Mouse (Mus musculus): ENCODE results near the gene Usp2. TPM values are rescaled to one million over a fixed set of nuclear protein-coding genes. Genes with fewer than 3 reads are reported as not detected.

Gene Usp2
- total RNA-seq, 2 experiments from 2014 or later = 96.7 to 121 TPM

DNA sequence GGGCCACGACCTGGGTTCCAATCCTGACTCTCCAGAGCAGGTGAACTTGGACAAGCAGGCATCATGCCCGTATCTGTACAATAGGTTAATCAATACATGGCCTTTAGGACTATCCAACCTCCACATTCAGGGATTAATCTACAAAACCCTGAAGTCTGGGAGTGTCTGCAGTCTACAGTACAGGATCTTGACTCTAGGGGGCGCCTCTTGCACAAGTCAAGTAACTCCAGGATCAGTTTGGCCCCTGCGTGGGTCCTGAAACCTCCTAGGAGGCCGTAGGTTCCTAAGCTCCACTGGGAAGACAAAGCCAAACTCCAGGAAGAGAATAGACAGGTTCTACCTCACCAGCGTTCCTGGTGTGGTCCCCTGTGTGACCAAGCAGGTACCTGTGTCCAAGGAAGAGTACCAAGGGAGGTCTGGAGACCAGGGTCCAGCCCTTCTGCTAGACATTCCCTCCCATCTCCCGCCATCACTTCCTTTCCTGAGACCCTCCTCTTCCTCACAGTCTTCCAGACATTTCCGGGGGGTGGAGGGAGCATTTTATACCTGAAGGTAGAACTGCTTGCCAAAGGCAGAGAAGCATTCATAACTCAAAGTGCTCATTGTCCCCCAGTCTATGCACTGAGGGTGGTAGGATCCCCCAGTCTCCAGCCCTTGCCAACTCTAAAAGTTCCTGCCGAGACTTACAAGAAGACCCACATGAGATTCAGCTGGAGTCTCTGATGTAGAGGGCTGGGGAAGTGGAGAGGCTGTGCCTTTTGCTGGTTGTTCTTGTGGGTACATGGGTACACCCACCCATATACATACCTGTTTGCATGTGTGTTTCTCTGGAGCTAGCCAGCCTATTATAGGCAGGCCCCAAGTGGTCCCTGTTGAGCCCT lies 7.8 kb downstream of the Usp2 start:
- no peak for DNase-seq (ENCODE audit: low spot score in 2 of 2)

DNA sequence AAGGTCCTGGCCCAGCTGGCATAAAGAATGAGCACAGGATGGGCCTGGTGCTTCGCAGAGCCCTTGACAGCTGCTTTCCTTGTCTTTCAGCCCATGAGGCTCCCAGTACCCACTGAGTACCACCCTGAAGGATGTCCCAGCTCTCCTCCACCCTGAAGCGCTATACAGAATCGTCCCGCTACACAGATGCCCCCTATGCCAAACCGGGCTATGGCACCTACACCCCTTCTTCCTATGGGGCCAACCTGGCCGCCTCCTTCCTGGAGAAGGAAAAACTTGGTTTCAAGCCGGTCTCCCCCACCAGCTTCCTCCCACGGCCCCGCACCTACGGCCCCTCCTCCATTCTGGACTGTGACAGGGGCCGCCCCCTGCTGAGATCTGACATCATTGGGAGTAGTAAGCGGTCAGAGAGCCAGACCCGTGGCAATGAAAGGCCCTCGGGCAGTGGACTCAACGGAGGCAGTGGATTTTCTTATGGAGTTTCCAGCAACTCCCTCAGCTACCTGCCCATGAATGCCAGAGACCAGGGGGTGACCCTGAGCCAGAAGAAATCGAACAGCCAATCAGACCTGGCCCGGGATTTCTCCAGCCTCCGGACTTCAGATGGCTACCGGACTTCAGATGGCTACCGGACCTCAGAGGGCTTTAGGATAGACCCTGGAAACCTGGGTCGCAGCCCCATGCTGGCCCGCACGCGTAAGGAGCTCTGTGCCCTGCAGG lies 8.6 kb downstream of the Usp2 start:
- DNase-seq (ENCODE audit: low spot score in 2 of 2) = no peak

DNA sequence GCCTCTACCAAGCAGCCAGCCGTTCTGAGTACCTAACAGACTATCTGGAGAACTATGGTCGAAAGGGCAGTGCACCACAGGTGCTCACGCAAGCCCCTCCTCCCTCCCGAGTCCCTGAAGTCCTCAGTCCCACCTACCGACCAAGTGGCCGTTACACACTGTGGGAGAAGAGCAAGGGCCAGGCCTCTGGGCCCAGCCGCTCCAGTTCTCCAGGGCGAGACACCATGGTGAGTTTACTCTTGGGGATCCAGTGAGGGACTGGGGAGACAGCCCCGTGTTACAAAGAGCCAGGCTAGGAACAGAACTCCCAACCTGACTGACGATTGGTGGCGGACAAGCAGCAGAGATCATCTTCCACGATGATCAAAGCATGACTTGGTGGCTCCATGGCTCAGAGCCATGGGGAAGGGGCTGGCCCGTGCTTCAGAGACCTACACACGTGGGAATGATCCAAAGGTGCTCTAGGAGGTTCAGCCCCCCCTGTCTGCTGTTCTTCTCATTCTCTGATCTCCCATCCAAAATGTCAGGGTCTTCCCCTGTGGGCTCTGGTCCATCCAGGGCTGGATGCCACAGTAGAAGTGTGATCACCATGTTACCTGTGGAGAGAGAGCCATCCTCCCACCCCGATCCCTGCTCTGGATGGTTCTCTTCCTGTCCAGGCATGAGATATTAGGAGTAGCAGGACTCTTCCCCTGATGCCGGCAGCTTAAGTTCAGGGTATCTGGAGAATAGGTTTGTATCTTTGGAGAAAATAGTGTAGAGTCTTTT lies 9.4 kb downstream of the Usp2 start:
- no peak for DNase-seq (ENCODE audit: low spot score in 2 of 2)

DNA sequence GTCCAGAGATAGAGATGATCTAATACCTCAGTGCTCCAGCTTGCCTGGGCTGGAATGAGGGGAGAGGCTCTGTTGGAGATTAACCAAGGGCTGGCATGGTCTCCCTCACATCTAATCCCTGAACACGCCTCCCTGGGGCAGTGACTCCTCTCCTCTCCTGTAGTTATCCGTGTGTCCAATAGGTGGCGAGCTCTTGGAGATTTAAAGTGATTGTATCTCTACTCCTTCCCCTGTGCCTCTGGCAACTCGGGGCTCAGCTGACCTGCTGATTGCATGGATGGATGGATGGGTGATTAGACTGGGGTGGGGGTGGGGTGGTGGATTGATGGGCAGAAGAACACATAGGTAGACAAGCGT lies 9.9 kb downstream of the Usp2 start:
- DNase-seq (ENCODE audit: low spot score in 2 of 2) = peak in 1 of 2 experiments; percentile 70

DNA sequence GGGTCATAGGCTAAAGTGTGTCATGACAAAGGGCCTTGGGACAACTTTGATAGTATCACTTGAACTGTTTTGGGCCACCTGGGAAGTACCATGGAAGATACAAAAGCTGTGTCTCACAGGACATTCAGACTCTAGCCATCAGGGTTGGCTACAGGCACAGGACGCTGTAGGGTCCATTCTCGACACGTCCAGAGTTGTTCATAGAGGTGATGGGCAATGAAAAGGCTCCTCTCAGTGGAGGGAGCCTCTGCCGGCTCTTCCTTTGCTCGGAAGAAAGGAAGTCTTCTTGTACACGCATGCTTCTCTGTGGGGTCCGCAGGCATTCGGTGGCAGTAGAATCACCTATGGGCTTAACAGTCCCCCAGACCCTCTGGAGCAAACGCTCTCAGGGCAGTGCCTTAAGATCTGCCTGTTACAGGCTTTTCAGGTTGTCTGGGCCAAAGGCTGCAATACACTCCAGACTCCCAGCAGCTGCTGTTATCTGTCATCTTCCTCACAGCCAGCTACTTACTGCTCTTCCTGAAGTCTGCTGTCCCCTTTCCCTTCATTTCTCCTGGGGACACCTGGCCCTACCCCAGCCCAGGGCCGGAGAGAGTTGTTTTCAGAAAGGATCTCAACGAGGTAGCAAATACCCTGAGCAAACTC lies 10.6 kb downstream of the Usp2 start:
- no peak for DNase-seq (ENCODE audit: low spot score in 2 of 2)

DNA sequence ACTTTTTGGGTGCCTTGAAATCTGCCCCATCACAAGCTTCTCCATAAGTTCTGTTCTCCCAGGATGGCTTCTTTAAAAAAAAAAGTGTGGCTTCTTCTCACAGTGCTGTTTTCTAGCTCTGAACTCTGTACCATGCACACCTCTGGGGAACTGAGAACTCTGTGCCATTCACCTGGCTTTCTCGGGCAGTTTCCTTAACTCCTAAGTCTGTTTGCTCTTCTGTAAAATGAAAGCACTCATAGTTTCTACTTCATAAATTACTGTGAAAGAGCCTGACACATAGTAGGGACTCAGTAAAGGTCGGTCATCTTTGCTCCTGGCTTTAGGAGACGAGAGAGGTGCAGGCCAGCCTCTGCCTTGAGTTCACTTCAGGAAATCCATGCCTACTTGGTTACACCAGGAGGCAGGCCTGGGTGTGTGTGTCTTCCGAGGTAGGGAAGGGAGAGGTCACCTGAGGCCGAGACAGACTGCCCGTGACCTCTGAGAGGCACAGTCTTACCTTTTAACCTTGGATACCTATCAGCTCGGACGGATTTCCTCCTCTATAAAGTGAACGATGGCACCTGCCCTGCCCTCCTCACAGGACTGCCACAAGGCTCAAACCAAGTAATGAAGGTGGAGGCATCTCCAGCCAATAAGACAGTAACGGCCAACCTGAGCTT lies 11.4 kb downstream of the Usp2 start:
- no peak for DNase-seq (ENCODE audit: low spot score in 2 of 2)

DNA sequence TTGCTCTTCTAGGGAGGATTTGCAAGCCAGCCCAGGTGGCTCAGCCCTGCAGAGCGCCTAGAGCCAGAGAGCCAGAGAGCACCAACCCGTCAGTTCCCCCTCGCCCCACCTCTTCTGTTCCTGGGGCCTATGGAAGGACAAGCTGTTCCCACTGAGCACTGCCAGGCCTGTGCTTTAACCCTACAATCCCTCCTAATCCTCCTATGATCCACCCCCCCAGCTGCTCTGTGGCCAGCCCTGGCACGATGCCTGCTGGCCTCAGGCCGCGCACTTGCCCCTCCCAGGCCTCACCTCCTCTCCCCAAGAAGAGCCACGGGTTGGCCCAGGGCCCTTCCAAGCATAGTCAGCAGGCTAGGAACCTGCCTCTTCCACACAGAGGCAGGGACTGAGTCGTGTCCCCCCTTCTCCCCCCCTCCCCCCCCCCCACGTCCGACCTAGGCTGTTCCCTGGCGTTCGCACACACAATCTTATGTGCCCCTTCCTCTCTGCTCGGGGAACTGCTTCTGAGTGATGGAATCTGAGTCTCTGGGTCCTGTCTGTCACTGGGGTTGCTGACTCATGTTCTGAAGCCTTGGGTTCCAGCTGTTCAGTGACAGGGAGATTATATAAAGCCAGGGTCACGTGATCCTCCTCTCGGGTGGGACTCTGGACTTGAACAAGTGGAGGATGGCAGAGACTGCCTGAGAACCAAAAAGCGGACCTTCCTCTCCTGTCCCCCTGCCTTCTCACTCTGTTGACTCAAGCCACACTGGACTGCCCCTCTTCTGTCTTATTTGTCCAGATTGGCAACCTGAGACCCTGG lies 12.3 kb downstream of the Usp2 start:
- DNase-seq (ENCODE audit: low spot score in 2 of 2) = peak in 1 of 2 experiments; percentile 71

DNA sequence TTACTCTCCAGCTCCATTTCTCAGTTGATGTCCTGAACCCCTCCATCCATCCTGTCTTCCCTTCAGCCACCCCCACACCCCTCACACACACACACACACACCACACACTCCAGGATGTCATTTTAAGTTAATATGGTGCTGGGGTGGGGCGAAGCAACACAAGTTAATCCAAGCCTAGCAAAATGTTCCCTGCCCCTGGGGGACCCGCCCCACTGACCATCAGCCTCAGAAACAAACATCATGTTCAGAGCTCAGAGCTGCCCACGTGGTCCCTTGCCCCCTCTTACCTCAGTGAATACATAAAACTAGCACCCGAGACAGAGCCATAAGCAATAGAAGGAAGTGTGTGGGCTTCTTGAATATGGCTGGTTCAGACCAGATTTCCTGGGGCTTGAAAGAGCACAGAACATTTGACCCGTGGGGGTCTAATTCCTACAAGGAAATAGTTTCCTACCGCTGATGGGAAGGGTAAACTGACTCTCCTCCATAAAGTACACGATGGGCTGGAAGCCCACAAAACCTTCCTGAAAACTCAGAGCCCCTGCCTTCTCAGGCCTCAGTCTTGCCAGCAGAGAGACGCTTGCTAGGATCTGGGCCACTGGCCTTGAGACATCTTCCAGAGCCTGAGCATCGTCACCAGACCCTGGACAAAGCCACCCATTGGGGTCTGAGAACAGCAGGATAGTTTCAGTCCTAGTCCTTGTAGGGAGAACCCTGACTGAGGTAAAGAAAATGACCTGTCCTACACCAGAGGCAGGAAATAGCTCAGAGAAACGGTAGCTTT lies 13.4 kb downstream of the Usp2 start:
- no peak for DNase-seq (ENCODE audit: low spot score in 2 of 2)

DNA sequence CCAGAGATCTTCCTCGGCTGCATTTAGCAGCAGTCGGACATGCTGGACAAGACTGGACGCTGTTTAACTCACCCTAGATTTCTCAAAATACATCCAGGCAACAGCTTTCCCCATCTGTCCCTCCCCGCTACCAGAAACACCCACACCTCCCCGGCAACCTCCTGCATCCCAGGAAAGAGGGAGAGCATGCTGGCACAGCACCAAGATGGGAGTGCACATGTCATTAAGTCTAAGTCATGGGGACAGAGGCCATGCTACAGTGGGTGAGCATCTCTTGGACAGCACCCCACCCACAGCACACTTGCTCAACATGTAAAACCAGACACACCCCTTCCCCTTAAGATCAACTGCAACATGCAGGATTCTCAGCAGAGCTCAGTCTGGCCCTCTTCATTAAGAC lies 14.1 kb downstream of the Usp2 start:
- no peak for DNase-seq (ENCODE audit: low spot score in 2 of 2)

DNA sequence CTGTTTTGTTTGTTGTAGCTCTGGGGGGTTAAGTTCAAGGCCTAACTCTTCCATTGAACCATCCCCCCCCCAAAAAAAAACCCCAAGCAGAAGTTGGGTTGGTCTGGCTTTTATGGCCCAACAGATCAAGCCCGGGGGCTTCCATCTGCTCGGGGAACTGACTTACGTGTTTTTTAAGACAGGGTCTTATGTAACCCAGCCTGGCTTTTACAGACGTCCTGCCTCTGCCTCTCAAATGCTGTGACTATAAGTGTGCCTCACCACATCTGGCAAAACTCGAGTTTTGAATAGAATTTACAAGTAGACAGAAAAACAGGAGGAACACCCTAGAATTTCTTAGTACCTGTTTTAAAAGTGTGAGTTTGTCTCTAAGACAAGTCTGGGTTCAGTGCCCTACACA lies 14.8 kb downstream of the Usp2 start:
- DNase-seq (ENCODE audit: low spot score in 2 of 2) = no peak

DNA sequence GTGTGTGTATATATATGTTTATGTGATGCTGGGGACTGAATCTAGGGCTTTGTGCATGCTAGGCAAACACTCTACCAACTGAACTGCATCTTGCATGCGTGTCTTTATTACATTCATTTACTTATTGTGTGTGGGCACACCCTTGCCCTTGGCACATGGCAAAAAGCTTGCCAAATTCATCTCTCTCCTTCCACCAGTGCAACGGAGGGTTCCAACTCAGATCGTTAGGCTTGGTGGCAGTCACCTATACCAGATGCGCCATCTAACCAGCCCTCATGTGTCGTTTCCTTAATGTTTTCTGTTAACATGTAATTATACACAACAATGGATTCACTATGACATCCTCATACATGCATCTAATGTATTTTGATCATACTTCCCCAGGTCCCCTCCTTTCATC lies 15.4 kb downstream of the Usp2 start:
- no peak for DNase-seq (ENCODE audit: low spot score in 2 of 2)

DNA sequence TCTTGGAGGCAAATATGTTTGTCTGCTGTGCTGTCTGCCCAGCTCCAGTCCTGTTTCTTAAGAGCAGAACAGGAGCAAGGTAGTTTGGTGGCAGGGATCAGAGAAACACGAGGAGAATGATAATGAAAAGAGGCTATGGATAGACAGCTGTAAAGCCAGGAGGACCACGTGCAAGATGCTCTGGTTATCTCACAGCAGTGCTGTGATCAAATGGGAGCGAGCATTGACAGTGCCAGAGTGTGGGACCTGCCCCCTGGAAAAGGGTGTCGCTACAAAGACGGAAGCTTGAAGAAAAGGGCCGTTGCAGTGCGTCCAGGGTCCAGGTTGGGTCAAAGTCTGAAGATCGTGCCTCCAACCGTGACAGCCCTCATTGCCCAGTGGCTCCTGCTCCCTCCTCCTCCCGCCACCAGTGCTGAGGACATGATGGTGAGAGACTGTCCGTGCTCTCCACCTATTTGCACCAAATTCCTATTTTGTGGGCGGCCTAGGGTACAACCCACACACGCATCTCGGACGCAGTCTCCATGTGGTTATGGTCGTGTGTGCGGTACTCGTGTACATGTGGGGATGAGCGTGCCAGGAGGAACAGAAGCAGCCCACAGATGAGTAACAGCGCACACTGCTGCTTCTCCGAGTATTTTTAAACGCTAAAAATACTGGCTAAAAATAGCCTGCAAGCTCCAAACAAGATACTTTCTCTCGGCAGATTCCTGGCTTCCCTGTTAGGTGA lies 16.7 kb downstream of the Usp2 start:
- no peak for DNase-seq (ENCODE audit: low spot score in 2 of 2)

DNA sequence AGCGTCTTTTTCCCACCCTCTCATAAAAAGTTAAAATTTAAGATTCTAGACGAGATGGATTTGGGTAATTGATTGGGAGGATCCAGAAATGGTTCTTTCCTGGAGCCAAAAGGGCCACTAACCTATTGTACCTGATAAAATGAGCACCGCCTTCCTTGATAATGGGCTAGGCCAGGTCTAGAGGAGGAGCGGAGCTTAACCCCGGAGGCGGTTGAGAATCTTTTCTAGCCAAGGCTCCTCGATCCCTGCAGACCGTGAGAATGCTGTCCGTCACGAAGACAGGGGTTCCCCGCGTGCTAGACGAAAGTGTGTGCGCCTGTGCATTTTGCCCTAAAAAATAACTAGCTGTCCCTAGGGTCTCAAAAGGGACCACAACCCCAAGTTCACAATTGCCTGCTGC lies 17.4 kb downstream of the Usp2 start:
- DNase-seq (ENCODE audit: low spot score in 2 of 2) = no peak

DNA sequence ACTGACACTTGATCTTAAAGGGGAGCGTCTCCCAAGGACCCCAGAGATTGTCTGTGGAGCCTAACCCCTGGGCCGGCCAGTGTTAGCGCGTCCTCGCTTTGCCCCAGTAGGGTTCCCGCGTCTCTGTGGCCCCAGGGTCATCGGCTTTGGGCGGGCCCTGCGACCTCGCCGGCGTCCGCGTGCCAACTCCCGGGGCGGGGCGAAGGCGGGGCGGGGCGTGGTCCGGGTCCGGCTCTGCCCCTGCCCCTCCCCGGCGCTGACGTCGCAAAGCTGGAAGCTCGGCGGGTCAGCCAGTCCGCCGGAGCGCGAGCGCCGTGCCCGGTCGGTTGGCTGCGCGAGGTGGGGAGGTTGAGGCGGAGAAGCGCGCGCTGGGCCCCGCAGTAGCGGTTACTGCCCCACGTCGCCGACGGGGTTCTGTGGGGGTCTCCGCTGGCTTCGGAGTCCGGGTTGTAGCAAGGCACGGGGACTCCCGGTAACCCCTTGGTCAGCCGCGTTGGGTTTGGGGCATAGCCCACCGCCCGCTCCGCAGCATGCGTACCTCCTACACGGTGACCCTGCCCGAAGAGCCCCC lies 17.9 kb downstream of the Usp2 start:
- peak; percentile 90 to 92 for DNase-seq (ENCODE audit: low spot score in 2 of 2)

DNA sequence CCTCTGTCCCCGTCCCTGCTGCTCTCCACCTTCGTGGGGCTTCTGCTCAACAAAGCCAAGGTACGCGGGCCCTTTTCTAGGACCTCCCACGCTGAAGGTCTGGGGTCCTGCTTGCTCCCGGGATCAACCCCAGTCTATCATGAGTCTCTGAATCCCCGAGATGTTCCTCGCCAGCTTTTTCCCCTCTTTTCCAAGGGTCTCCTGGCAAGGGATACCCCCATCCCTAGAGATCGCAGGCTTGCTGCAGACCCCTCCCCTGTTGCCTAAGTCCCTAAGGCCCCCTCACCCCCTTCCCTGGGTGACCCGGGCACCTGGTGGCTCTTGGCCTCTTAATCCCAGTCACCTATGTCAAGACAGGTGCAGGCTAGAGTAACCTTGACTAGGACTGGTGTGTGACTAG lies 18.5 kb downstream of the Usp2 start:
- DNase-seq (ENCODE audit: low spot score in 2 of 2) = no peak

DNA sequence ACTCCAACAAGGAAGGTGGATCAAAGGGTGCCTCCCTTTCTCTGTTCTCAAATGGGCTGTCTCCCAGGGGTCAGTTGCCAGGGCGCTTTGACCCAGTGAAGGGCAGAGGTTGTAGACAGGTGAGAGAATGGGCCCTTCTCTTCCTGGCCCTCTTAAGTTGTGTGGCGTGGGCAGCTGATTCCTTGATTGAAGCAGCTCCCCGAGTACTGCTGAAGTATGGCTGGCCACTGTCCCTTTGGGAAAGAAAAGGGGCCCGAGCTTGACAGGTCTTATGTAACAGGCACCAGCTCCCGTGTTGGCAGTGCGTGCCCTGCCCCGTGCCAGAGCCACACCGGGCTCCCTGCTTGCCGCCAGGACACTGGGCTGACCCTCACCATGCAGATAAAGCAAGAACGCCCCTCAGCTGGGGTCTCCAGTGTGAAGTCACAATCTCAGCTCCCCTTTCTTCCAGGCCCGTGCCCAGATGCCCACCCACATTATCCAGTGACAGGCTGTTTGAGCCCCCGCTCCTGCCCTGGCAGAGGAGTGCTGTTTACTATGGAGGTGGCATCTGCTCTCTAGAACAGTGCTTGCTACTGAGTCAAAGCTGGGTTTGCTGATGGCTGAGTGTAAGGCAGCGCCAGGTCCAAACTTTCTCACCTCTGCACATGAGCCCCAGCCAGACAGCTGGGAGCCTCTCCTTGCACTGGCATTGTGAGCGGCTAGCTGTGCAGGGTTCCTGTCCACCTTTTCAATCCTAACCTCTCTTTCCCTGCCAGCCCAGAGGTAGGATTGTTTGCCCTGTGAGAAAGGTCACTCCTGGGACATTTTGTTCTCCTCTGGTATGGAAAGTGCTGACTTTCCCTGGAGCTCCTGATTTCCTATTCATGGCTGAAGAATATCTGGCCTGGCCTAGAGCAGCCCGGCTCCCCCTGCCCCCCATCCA lies 19.2 kb downstream of the Usp2 start:
- no peak for DNase-seq (ENCODE audit: low spot score in 2 of 2)

DNA sequence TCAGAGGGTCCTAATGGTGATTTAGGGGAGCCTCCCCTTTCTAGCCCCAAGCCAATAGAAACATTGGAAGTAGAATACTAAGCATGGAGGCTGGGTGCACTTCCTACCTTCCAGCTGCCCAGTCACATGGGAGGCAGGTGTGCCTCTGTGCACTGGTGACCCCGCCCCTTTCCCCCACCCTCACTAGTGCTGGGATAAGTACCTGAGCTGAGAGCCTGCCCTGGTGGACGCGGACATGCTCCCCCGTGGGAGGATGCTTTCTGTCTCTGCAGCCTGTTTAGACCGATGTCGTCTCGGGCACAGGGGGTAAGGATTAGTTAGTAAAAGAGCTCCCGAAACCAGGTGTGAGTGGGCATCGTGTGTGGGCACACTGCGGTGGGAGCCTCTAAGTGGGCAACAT lies 20.1 kb downstream of the Usp2 start:
- no peak for DNase-seq (ENCODE audit: low spot score in 2 of 2)

Data from gastrocnemius, postnatal 4 days (tissue).